Mouse (Mus musculus): Measurements from ENCODE around the gene Fam129b. TPM values are rescaled to one million over a fixed set of nuclear protein-coding genes. Genes with fewer than 3 reads are reported as not detected.
"Not testable (repeated sequence)": the region's sequence is repeated elsewhere in the genome, so short reads cannot be mapped to it uniquely, and the experiment has no call there.

Gene Fam129b
- polyA plus RNA-seq, 1 experiment from 2014 or later, result 13.7 TPM

DNA sequence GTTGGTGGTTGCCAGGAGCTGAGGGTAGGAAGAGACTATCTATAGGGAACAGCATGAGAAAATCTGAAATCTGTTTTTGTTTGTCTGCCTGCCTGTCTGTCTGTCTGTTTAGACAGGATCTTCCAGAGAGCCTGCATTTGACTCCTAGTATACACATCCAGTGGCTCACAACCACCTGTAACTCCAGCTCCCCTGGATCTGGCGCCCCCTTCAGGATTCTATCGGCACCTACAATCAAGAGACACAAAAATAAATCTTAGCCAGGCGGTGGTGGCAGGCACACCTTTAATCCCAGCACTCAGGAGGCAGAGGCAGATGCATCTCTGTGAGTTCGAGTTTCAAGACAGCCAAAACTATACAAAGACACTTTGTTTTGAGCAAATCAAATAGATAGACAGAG lies 33.4 kb upstream of the Fam129b start:
- ATAC-seq (replicated peaks; ENCODE audit: insufficient number of reproducible peaks, low FRiP score, low TSS enrichment, low read depth) (no peak), DNase-seq (ENCODE audit: low spot score) (peak; percentile 26)
- Histone ChIP-seq H3K36me3 (replicated peaks; ENCODE audit: control insufficient read depth, insufficient read depth, low read depth, low read length) (no peaks in the 10 kb centered on the region), H3K4me1 (ENCODE audit: control insufficient read depth, insufficient read depth, low read length) (no peaks in the 10 kb centered on the region), H3K9ac (replicated peaks; ENCODE audit: low read length) (no peak overlapping the region), H3K4me3 (ENCODE audit: low read depth, low read length) (no peak overlapping the region), H3K27me3 (ENCODE audit: control insufficient read depth, insufficient read depth, low read length) (no peaks in the 10 kb centered on the region), H3K27ac (replicated peaks; ENCODE audit: low read depth, low read length) (no peak overlapping the region), H3K4me2 (ENCODE audit: low read depth, low read length) (no peak overlapping the region), H3K9me3 (replicated peaks; ENCODE audit: control insufficient read depth, low read length) (no peaks in the 10 kb centered on the region)
- WGBS, result 42% methylated on average over 4 of the region's 4 CpGs

DNA sequence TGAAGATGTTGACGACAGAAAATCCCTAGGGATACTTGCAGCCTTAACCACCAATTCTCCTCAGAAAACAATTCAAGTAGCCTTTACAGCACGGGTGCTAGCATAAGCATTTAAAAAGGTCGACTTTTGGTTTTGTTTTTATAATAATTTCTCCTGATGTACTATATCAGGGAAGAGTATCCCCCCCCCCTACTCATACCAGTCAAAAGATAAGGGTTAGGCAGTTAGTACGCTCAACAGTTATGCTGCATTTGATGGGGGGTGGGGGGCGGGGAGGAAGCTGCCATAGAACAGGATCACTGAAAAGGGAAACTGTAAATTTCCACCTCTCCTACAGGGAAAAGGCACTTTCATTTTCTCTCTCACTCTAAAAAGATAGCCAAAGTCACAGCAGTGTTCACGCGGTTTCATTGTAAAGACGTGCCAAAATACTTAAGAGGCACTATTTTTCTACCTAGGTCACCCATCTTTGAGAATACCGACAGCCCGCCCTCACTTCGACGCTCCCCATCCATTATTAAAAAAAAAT lies 30.3 kb upstream of the Fam129b start:
- Histone ChIP-seq H3K36me3 (replicated peaks; ENCODE audit: control insufficient read depth, insufficient read depth, low read depth, low read length) (no peaks in the 10 kb centered on the region), H3K9ac (replicated peaks; ENCODE audit: low read length) (peak overlapping the region; percentile 51), H3K4me1 (ENCODE audit: control insufficient read depth, insufficient read depth, low read length) (no peaks in the 10 kb centered on the region), H3K4me3 (ENCODE audit: low read depth, low read length) (peak overlapping the region; percentile 67), H3K27me3 (ENCODE audit: control insufficient read depth, insufficient read depth, low read length) (no peaks in the 10 kb centered on the region), H3K9me3 (replicated peaks; ENCODE audit: control insufficient read depth, low read length) (no peaks in the 10 kb centered on the region), H3K27ac (replicated peaks; ENCODE audit: low read depth, low read length) (no peak overlapping the region), H3K4me2 (ENCODE audit: low read depth, low read length) (peak overlapping the region; percentile 84)
- no peak for DNase-seq (ENCODE audit: low spot score)
- 9% methylated on average over 12 of the region's 12 CpGs for WGBS
- no peak for ATAC-seq (replicated peaks; ENCODE audit: insufficient number of reproducible peaks, low FRiP score, low TSS enrichment, low read depth)

- Histone ChIP-seq H3K4me3 (ENCODE audit: low read depth, low read length) (peak overlapping the region; percentile 67), H3K27me3 (ENCODE audit: control insufficient read depth, insufficient read depth, low read length) (no peaks in the 10 kb centered on the region), H3K4me1 (ENCODE audit: control insufficient read depth, insufficient read depth, low read length) (no peaks in the 10 kb centered on the region), H3K27ac (replicated peaks; ENCODE audit: low read depth, low read length) (no peak overlapping the region), H3K36me3 (replicated peaks; ENCODE audit: control insufficient read depth, insufficient read depth, low read depth, low read length) (no peaks in the 10 kb centered on the region), H3K9me3 (replicated peaks; ENCODE audit: control insufficient read depth, low read length) (no peaks in the 10 kb centered on the region), H3K4me2 (ENCODE audit: low read depth, low read length) (peak overlapping the region; percentile 84), H3K9ac (replicated peaks; ENCODE audit: low read length) (peak overlapping the region; percentile 51)
- DNase-seq (ENCODE audit: low spot score) (peak; percentile 60), ATAC-seq (replicated peaks; ENCODE audit: insufficient number of reproducible peaks, low FRiP score, low TSS enrichment, low read depth) (no peak; the same call in 1 of the 2 replicates)
- 0% methylated on average over 32 of the region's 33 CpGs for WGBS
Measured at GRCm38 (mm10) chr2:32846101-32846804, 29.7 kb upstream of the Fam129b start.

DNA sequence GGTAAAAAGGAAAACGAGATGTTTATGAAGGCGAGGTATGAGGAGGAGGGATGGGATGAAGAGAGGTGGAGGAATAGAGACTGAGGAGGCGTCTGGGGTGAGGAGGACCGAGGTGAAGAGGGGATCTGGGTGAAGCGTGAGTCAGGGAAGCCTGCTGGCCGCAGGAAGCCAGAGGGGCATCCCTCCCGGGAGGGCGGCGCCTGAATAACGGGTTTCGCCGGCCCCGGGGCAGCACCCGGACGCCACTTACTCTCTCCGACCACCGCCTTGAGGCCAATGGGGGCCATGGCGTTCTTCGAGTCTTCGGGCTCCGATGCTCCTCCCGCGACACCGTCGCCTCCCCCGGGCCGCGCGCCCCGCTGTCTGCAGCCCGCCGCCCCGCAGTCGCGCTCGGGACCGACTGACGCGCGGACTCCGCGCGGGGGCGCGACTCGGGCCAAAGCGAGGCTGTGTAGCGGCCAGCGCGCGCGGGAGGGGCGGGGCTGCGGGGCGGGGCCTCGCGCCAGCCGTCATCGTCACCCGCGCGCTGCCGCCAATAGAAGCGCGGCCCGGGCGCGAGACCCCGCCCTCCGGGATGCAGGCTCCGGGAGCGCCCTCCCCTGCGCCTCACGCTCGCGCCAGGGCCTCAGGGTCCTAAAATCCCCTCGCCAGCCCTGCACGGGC lies 29.0 kb upstream of the Fam129b start, which contains the start of gene Stxbp1:
Gene Stxbp1, minus strand, starts transcription at position 441 of the 663 bp plus-strand sequence.
- Histone ChIP-seq H3K4me3 (ENCODE audit: low read depth, low read length) (peak within 1 kb of the TSS; percentile 67), H3K4me2 (ENCODE audit: low read depth, low read length) (peak within 1 kb of the TSS; percentile 84), H3K4me1 (ENCODE audit: control insufficient read depth, insufficient read depth, low read length) (no peaks in the 10 kb centered on the region), H3K36me3 (replicated peaks; ENCODE audit: control insufficient read depth, insufficient read depth, low read depth, low read length) (no peaks in the 10 kb centered on the region), H3K27ac (replicated peaks; ENCODE audit: low read depth, low read length) (0 out of 2 replicates have a peak within 1 kb of the TSS, but pooled peaks have one; percentile 22), H3K27me3 (ENCODE audit: control insufficient read depth, insufficient read depth, low read length) (no peaks in the 10 kb centered on the region), H3K9me3 (replicated peaks; ENCODE audit: control insufficient read depth, low read length) (no peaks in the 10 kb centered on the region), H3K9ac (replicated peaks; ENCODE audit: low read length) (peak within 1 kb of the TSS; percentile 51)
- DNase-seq (ENCODE audit: low spot score) (peak; percentile 96), ATAC-seq (replicated peaks; ENCODE audit: insufficient number of reproducible peaks, low FRiP score, low TSS enrichment, low read depth) (peak; percentile 94)
- 1% methylated on average over 60 of the region's 78 CpGs for WGBS

DNA sequence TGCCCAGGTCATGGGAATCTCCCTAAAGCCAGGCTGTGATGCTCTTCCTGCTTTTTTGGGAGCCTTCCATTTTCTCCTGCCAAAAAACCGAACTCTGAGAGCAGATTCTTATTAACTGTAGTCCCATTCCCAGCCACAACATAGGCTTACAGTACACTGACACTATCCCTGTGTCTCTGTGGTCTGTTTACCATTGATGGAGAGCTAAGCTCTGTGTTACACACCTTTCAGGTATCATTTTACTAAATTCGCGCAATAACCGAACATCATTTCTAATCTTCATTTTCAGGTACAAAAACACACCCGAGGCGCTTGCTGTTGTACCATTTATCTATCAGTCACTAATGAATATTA lies 28.5 kb upstream of the Fam129b start:
- Histone ChIP-seq H3K4me1 (ENCODE audit: control insufficient read depth, insufficient read depth, low read length) (no peaks in the 10 kb centered on the region), H3K4me3 (ENCODE audit: low read depth, low read length) (peak overlapping the region; percentile 67), H3K27me3 (ENCODE audit: control insufficient read depth, insufficient read depth, low read length) (no peaks in the 10 kb centered on the region), H3K27ac (replicated peaks; ENCODE audit: low read depth, low read length) (no peak overlapping the region), H3K4me2 (ENCODE audit: low read depth, low read length) (no peak overlapping the region; the same call in 1 of the 2 replicates), H3K9ac (replicated peaks; ENCODE audit: low read length) (no peak overlapping the region), H3K9me3 (replicated peaks; ENCODE audit: control insufficient read depth, low read length) (no peaks in the 10 kb centered on the region), H3K36me3 (replicated peaks; ENCODE audit: control insufficient read depth, insufficient read depth, low read depth, low read length) (no peaks in the 10 kb centered on the region)
- no peak for DNase-seq (ENCODE audit: low spot score)
- ATAC-seq (replicated peaks; ENCODE audit: insufficient number of reproducible peaks, low FRiP score, low TSS enrichment, low read depth), result peak; percentile 15
- WGBS, result 48% methylated on average over 6 of the region's 6 CpGs

GRCm38 (mm10) chr2:32852156-32852555 lies 23.8 kb upstream of the Fam129b start:
- no peaks in the 10 kb centered on the region for H3K9me3 ChIP-seq (replicated peaks; ENCODE audit: control insufficient read depth, low read length)
- WGBS, result 4% methylated on average over 20 of the region's 20 CpGs
- no peak overlapping the region for H3K27ac ChIP-seq (replicated peaks; ENCODE audit: low read depth, low read length)
- no peaks in the 10 kb centered on the region for H3K4me1 ChIP-seq (ENCODE audit: control insufficient read depth, insufficient read depth, low read length)
- peak overlapping the region; percentile 19; the same call in 1 of the 2 replicates for H3K4me2 ChIP-seq (ENCODE audit: low read depth, low read length)
- H3K4me3 ChIP-seq (ENCODE audit: low read depth, low read length), result no peak overlapping the region
- DNase-seq (ENCODE audit: low spot score) (peak; percentile 69), ATAC-seq (replicated peaks; ENCODE audit: insufficient number of reproducible peaks, low FRiP score, low TSS enrichment, low read depth) (no peak)
- no peaks in the 10 kb centered on the region for H3K27me3 ChIP-seq (ENCODE audit: control insufficient read depth, insufficient read depth, low read length)
- no peak overlapping the region for H3K9ac ChIP-seq (replicated peaks; ENCODE audit: low read length)
- H3K36me3 ChIP-seq (replicated peaks; ENCODE audit: control insufficient read depth, insufficient read depth, low read depth, low read length), result no peaks in the 10 kb centered on the region

DNA sequence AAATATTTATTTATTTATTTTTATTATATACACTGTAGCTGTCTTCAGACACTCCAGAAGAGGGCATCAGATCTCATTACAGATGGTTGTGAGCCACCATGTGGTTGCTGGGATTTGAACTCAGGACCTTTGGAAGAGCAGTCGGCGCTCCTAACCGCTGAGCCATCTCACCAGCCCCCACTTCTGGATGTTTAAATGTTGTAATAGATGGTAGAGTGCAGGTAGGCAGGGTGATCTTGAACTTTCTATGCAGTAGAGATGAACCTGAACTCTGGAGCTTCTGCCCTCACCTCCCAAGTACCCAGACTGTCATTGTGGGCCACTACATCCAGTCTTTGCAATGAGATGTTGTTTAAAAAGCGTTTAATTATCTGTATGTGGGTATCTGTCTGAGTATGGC lies 22.2 kb upstream of the Fam129b start:
- ATAC-seq (replicated peaks; ENCODE audit: insufficient number of reproducible peaks, low FRiP score, low TSS enrichment, low read depth); H3K36me3 ChIP-seq (replicated peaks; ENCODE audit: control insufficient read depth, insufficient read depth, low read depth, low read length); H3K27me3 ChIP-seq (ENCODE audit: control insufficient read depth, insufficient read depth, low read length); DNase-seq (ENCODE audit: low spot score); H3K9ac ChIP-seq (replicated peaks; ENCODE audit: low read length); H3K27ac ChIP-seq (replicated peaks; ENCODE audit: low read depth, low read length); H3K4me3 ChIP-seq (ENCODE audit: low read depth, low read length); H3K9me3 ChIP-seq (replicated peaks; ENCODE audit: control insufficient read depth, low read length); H3K4me2 ChIP-seq (ENCODE audit: low read depth, low read length); H3K4me1 ChIP-seq (ENCODE audit: control insufficient read depth, insufficient read depth, low read length): not testable (repeated sequence)
- 71% methylated on average over 4 of the region's 4 CpGs for WGBS

GRCm38 (mm10) chr2:32854206-32854605 lies 21.7 kb upstream of the Fam129b start:
- no peaks in the 10 kb centered on the region for H3K4me1 ChIP-seq (ENCODE audit: control insufficient read depth, insufficient read depth, low read length)
- no peaks in the 10 kb centered on the region for H3K9me3 ChIP-seq (replicated peaks; ENCODE audit: control insufficient read depth, low read length)
- ATAC-seq (replicated peaks; ENCODE audit: insufficient number of reproducible peaks, low FRiP score, low TSS enrichment, low read depth), result 0 out of 2 replicates have a peak, but pooled peaks have one; percentile 73
- no peak overlapping the region for H3K4me3 ChIP-seq (ENCODE audit: low read depth, low read length)
- DNase-seq (ENCODE audit: low spot score), result peak; percentile 94
- H3K4me2 ChIP-seq (ENCODE audit: low read depth, low read length), result no peak overlapping the region
- H3K9ac ChIP-seq (replicated peaks; ENCODE audit: low read length), result no peak overlapping the region
- H3K27ac ChIP-seq (replicated peaks; ENCODE audit: low read depth, low read length), result no peak overlapping the region
- H3K36me3 ChIP-seq (replicated peaks; ENCODE audit: control insufficient read depth, insufficient read depth, low read depth, low read length), result no peaks in the 10 kb centered on the region
- 5% methylated on average over 8 of the region's 8 CpGs for WGBS
- H3K27me3 ChIP-seq (ENCODE audit: control insufficient read depth, insufficient read depth, low read length), result no peaks in the 10 kb centered on the region
